Mouse (Mus musculus) liver, embryonic 14.5 days (tissue): ENCODE measurements around the gene Sox6. TPM values are rescaled to one million over a fixed set of nuclear protein-coding genes. Genes with fewer than 3 reads are reported as not detected.

ENCODE experiments used
- ATAC-seq: fragments of 200-750 bp; cut with Nextera tagmentation; 2 replicates; pipeline ENCODE4 v1.8.0; 2017; ENCODE audit warnings: moderate number of reproducible peaks, mild to moderate bottlenecking, moderate library complexity; ENCODE audit not compliant: insufficient read depth
- DNase-seq, 3 experiments: peaks; one replicate each; pipeline ENCODE4 v3.0.0-alpha.2; 2012 to 2013; ENCODE audit warnings: low read depth in 3 of 3, low spot score in 3 of 3
- H3K27ac ChIP-seq: fragments of 300-500 bp; sonication (generic); 2 replicates; pipeline ENCODE4 v1.5.1; 2014; ENCODE audit warnings: moderate library complexity, mild to moderate bottlenecking, control low read depth, inconsistent platforms
- H3K27me3 ChIP-seq: fragments of 300-500 bp; sonication (generic); 2 replicates; pipeline ENCODE4 v1.6.1; 2014; ENCODE audit warnings: mild to moderate bottlenecking, low read length, moderate library complexity; ENCODE audit not compliant: control insufficient read depth, insufficient read depth
- H3K36me3 ChIP-seq: fragments of 300-500 bp; sonication (generic); replicated peaks from 2 replicates; pipeline ENCODE4 v1.6.1; 2014; ENCODE audit warnings: low read depth; ENCODE audit not compliant: control insufficient read depth, insufficient read depth
- H3K4me1 ChIP-seq, 2 experiments: fragments of 200-500 bp in 1 of 2; fragments of 300-500 bp in 1 of 2; sonication (generic) in 1 of 2; replicated peaks; 2 replicates each; pipeline ENCODE4 v1.6.1; 2012 to 2014; ENCODE audit warnings: antibody characterized with exemption in 1 of 2, inconsistent platforms in 1 of 2, low read length in 1 of 2; ENCODE audit not compliant: control insufficient read depth in 2 of 2, insufficient read depth in 2 of 2
- H3K4me2 ChIP-seq: fragments of 300-500 bp; sonication (generic); 2 replicates; pipeline ENCODE4 v1.6.1; 2014; ENCODE audit warnings: low read depth, mild to moderate bottlenecking, control low read depth, moderate library complexity
- H3K4me3 ChIP-seq, 2 experiments: fragments of 200-500 bp in 1 of 2; fragments of 300-500 bp in 1 of 2; sonication (generic) in 1 of 2; 2 replicates each; pipeline ENCODE4 v1.5.1; 2012 to 2014; ENCODE audit warnings: low read depth in 2 of 2, low read length in 2 of 2, mild to moderate bottlenecking in 2 of 2, control low read depth in 1 of 2, inconsistent platforms in 1 of 2, moderate library complexity in 1 of 2; ENCODE audit not compliant: insufficient read depth in 1 of 2
- H3K9ac ChIP-seq: fragments of 300-500 bp; sonication (generic); replicated peaks from 2 replicates; pipeline ENCODE4 v1.6.1; 2014; ENCODE audit warnings: mild to moderate bottlenecking, control low read depth, moderate library complexity
- H3K9me3 ChIP-seq: fragments of 300-500 bp; sonication (generic); 2 replicates; pipeline ENCODE4 v1.6.1; 2016; ENCODE audit warnings: low read length, mixed read lengths; ENCODE audit not compliant: control insufficient read depth
- CTCF ChIP-seq: IDR thresholded peaks from 2 replicates; pipeline ENCODE4 v1.5.1; 2016; ENCODE audit warnings: antibody characterized with exemption, low read depth, control low read depth
- EP300 ChIP-seq: IDR thresholded peaks from 2 replicates; pipeline ENCODE4 v1.6.1; 2016; ENCODE audit warnings: antibody characterized with exemption, low read depth
- WGBS: fragments of 180-500 bp; shearing (Covaris S2); extraction: QIAGEN DNeasy Blood & Tissue Kit; methylation state at CpG from one replicate; pipeline ENCODE4 v1.1.7; 2014; ENCODE audit not compliant: insufficient replicate concordance; 5-methylcytosine and 5-hydroxymethylcytosine counted together
- polyA plus RNA-seq, 2 experiments: library from polyadenylated mRNA; depleted of rRNA in 1 of 2; stranded (reverse) in 1 of 2; unstranded in 1 of 2; fragments of >200 nt; fragmentation: Nextera tagmentation in 1 of 2; extraction: Ambion mirVana in 1 of 2; gene quantifications; 2 replicates each; pipeline versions ENCODE4 v1.2.1 to v1.2.3; 2012 to 2014

The Sox6 gene
- polyA plus RNA-seq, 2 experiments = 15.9 to 64.0 TPM

GRCm38 (mm10) chr7:115953046-115953445 lies 85.5 kb downstream of the Sox6 start:
- Histone ChIP-seq H3K9ac (peak overlapping the region; percentile 4; the same call in 1 of the 2 replicates), H3K36me3 (no peaks in the 10 kb centered on the region), H3K4me3 (no peak overlapping the region), H3K27me3 (no peaks in the 10 kb centered on the region), H3K27ac (peak overlapping the region; percentile 26), H3K4me1 (peaks cover 27 to 28% of the 10 kb centered on the region in 2 experiments), H3K4me2 (no peak overlapping the region), H3K9me3 (no peaks in the 10 kb centered on the region)
- ATAC-seq (no peak), DNase-seq (no peak)
- TF ChIP-seq CTCF = no peak
- TF ChIP-seq EP300 = no peak
- WGBS = 76% methylated on average over 3 of the region's 3 CpGs

- H3K4me1 ChIP-seq = peaks cover 27 to 28% of the 10 kb centered on the region in 2 experiments
- no peaks in the 10 kb centered on the region for H3K36me3 ChIP-seq
- H3K27ac ChIP-seq = peak overlapping the region; percentile 86
- H3K9ac ChIP-seq = peak overlapping the region; percentile 43; the same call in 1 of the 2 replicates
- H3K9me3 ChIP-seq = no peaks in the 10 kb centered on the region
- peak; percentile 89 for ATAC-seq
- no peak for TF ChIP-seq CTCF
- TF ChIP-seq EP300 = peak; percentile 42; the same call in 1 of the 2 replicates
- H3K4me3 ChIP-seq = no peak overlapping the region
- WGBS = 12% methylated on average over 3 of the region's 3 CpGs
- peak; percentile 47 to 54 (median 50) for DNase-seq
- peak overlapping the region; percentile 55 for H3K4me2 ChIP-seq
- no peaks in the 10 kb centered on the region for H3K27me3 ChIP-seq
Observed at GRCm38 (mm10) chr7:115952235-115952634, 86.4 kb downstream of the Sox6 start.

DNA sequence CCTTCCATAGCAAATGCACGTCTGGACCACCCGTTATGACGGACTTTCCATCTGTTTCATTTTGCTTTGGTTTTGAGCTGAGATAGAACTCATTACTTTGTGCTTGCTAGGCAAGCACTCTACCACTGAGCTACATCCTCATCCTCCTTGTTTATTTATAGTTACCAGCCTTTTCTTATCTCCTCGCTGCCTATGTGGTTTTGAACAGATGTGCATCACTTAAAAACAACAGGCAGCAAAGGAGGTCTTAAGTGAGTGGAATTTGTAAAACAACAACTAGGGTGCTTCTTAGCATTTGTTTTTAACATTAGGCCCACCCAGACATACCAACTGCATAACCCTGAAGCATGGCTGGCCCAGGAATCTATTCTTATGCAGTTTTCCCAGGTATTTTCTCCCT lies 86.9 kb downstream of the Sox6 start:
- WGBS = 27% methylated on average over 4 of the region's 4 CpGs
- Histone ChIP-seq H3K36me3 (no peaks in the 10 kb centered on the region), H3K9me3 (no peaks in the 10 kb centered on the region), H3K27ac (peak overlapping the region; percentile 89), H3K4me1 (peaks cover 27 to 28% of the 10 kb centered on the region in 2 experiments), H3K27me3 (no peaks in the 10 kb centered on the region), H3K4me3 (no peak overlapping the region), H3K9ac (peak overlapping the region; percentile 61), H3K4me2 (peak overlapping the region; percentile 51)
- peak; percentile 96 for ATAC-seq
- peak; percentile 58 to 76 (median 75) for DNase-seq
- TF ChIP-seq EP300 = peak; percentile 91
- TF ChIP-seq CTCF = no peak

DNA sequence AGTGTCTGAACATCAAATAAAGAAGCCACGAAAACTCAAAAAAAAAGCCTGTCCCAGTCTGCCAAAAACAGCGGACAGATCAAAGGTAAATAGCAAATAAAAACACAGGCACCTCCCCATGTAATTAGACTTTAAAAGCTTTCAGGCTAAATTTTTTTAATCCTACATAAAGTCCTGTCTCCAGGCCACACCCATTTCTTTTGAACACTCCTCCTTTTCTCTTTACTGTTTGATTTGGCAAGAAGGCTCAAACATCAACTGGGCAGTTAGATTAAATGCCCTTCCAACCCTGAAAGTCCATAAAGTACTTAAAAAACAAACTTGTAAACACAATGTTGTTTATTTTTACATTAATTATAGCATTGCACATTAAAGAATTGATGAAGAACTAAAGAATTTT lies 90.7 kb downstream of the Sox6 start:
- Histone ChIP-seq H3K4me1 (peaks cover 20% of the 10 kb centered on the region in 2 experiments), H3K4me2 (no peak overlapping the region), H3K27ac (no peak overlapping the region), H3K4me3 (no peak overlapping the region), H3K36me3 (no peaks in the 10 kb centered on the region), H3K9ac (no peak overlapping the region), H3K9me3 (no peaks in the 10 kb centered on the region), H3K27me3 (no peaks in the 10 kb centered on the region)
- no peak for DNase-seq
- TF ChIP-seq CTCF (no peak), EP300 (no peak)
- WGBS = 84% methylated on average over 2 of the region's 2 CpGs
- ATAC-seq = no peak

GRCm38 (mm10) chr7:115946559-115946958 lies 92.0 kb downstream of the Sox6 start:
- H3K4me3 ChIP-seq = no peak overlapping the region
- DNase-seq (no peak), ATAC-seq (no peak)
- no peak overlapping the region for H3K27ac ChIP-seq
- H3K9me3 ChIP-seq = no peaks in the 10 kb centered on the region
- TF ChIP-seq EP300 (no peak), CTCF (no peak)
- no peaks in the 10 kb centered on the region for H3K36me3 ChIP-seq
- H3K4me2 ChIP-seq = no peak overlapping the region
- WGBS = 87% methylated on average over 12 of the region's 12 CpGs
- H3K27me3 ChIP-seq = no peaks in the 10 kb centered on the region
- no peak overlapping the region for H3K9ac ChIP-seq
- H3K4me1 ChIP-seq = peaks cover 14 to 18% of the 10 kb centered on the region in 2 experiments
